Mouse (Mus musculus) adrenal gland, adult 2 months (tissue): Measurements from ENCODE around the gene Pask. TPM values are rescaled to one million over a fixed set of nuclear protein-coding genes. Genes with fewer than 3 reads are reported as not detected.
A peak's percentile ranks its signal among the peaks of the same experiment; 100 is the strongest.
"Not testable (repeated sequence)": the region's sequence is repeated elsewhere in the genome, so short reads cannot be mapped to it uniquely, and the experiment has no call there.

ENCODE experiments used
- DNase-seq: peaks from one replicate; pipeline ENCODE4 v3.0.0; 2021
- long read RNA-seq: library from polyadenylated mRNA; stranded (forward); transcript quantifications from one replicate; pipeline ENCODE4 v2.0.0, GENCODE M21; 2021
- polyA plus RNA-seq: library from polyadenylated mRNA; depleted of rRNA; stranded (reverse); fragments of >200 nt; gene quantifications from 2 replicates; pipeline ENCODE4 v1.2.3, GENCODE M21; 2012; rRNA removed
- total RNA-seq, 2 experiments: library from RNA; stranded (reverse); gene quantifications; 2 replicates each; pipeline ENCODE4 v1.2.3; 2021

Gene Pask
- total RNA-seq (1 to 10 TPM; 2.3 to 5.9 TPM), polyA plus RNA-seq (0.85 and 1.7 TPM in 2 replicates)
- long read RNA-seq: 0 reads

GRCm38 (mm10) chr1:93342648-93343503 is at the start of gene Pask, which contains the start of gene Ppp1r7:
Pask (minus strand) TSS chr1:93343482.
Ppp1r7 (plus strand) TSS chr1:93342854.
- peak; percentile 96 for DNase-seq

GRCm38 (mm10) chr1:93388906-93389305 is 45.6 kb upstream of the Pask start:
- DNase-seq: peak; percentile 56

- DNase-seq: no peak
Observed at GRCm38 (mm10) chr1:93387198-93387597, 43.9 kb upstream of the Pask start.

- DNase-seq: no peak
Observed at GRCm38 (mm10) chr1:93379117-93379516, 35.8 kb upstream of the Pask start.

- DNase-seq: no peak
Observed at GRCm38 (mm10) chr1:93377307-93377706, 34.0 kb upstream of the Pask start.

- no peak for DNase-seq
Observed at GRCm38 (mm10) chr1:93373665-93374064, 30.4 kb upstream of the Pask start, which contains the start of gene Ano7. Ano7 (plus strand) TSS chr1:93373930.

- DNase-seq: no peak
Observed at GRCm38 (mm10) chr1:93365641-93366040, 22.4 kb upstream of the Pask start.

- peak; percentile 37 for DNase-seq
Observed at GRCm38 (mm10) chr1:93362661-93363060, 19.4 kb upstream of the Pask start.

GRCm38 (mm10) chr1:93352724-93353123 is 9.4 kb upstream of the Pask start:
- no peak for DNase-seq

GRCm38 (mm10) chr1:93349701-93350100 is 6.4 kb upstream of the Pask start:
- DNase-seq: no peak

- no peak for DNase-seq
Observed at GRCm38 (mm10) chr1:93347176-93347575, 3.9 kb upstream of the Pask start.

- peak; percentile 95 for DNase-seq
Observed at GRCm38 (mm10) chr1:93343504-93344047, 294 bp upstream of the Pask start.

- no peak for DNase-seq
Observed at GRCm38 (mm10) chr1:93334621-93335020, 8.7 kb downstream of the Pask start.

GRCm38 (mm10) chr1:93326446-93326845 is 16.8 kb downstream of the Pask start:
- peak; percentile 73 for DNase-seq

- DNase-seq: no peak
Observed at GRCm38 (mm10) chr1:93323973-93324372, 19.3 kb downstream of the Pask start.

GRCm38 (mm10) chr1:93305581-93306337 is 37.5 kb downstream of the Pask start, which contains the start of gene Mterf4:
Mterf4 (minus strand) TSS chr1:93305915.
- DNase-seq: peak; percentile 86

- DNase-seq: peak; percentile 86
Observed at GRCm38 (mm10) chr1:93300578-93300977, 42.7 kb downstream of the Pask start.

GRCm38 (mm10) chr1:93299791-93300190 is 43.5 kb downstream of the Pask start:
- DNase-seq: no peak

GRCm38 (mm10) chr1:93294491-93294890 is 48.8 kb downstream of the Pask start:
- DNase-seq: not testable (repeated sequence)

GRCm38 (mm10) chr1:93292006-93292405 is 51.3 kb downstream of the Pask start:
- no peak for DNase-seq

- no peak for DNase-seq
Observed at GRCm38 (mm10) chr1:93291591-93291990, 51.7 kb downstream of the Pask start.

GRCm38 (mm10) chr1:93290956-93291355 is 52.3 kb downstream of the Pask start:
- no peak for DNase-seq
